Mouse (Mus musculus): ENCODE results near the gene St3gal2.
"Not testable (repeated sequence)": the region's sequence is repeated elsewhere in the genome, so short reads cannot be mapped to it uniquely, and the experiment has no call there.

St3gal2 gene

DNA sequence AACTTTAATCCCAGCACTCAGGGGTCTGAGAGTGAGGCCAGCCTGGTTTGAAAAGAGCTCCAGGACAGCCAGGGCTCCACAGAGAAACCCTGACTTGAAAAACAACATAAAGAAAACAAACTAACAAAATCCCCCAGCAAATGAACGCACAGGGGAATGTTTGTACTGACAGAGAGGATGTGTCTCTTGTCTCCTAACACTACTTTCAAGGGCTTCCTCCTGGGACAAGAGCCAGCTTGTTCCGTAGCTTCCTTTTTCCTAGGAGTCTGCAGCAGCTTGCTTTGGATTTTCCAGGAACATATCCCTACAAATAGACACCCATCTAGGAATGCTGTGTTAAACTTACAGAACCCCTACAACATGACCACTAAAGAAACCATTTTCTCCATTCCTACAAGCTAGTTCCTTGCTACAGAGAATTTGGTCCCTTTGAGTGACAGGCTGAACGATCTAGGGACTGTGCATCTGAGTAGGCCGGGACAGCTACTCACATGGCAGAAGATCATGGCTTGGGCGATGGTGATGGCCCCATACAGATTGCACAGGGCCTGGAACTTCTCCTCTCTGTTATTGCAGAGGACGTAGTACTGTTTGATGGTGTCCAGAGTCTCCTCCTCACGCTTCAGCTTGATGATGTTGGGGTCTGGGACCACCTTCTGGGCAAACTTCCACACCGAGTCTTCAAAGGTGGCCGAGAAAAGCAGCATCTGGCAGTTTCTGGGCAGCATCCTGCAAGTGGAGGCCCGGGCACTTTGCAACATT, 90.7 kb downstream of the St3gal2 start:
- not testable (repeated sequence) for DNase-seq
